Mouse (Mus musculus) bone marrow macrophage, adult 2 months (primary cell): ENCODE measurements around the gene Myo1d.

Experiments
- CTCF ChIP-seq: IDR thresholded peaks from 2 replicates; pipeline ENCODE4 v1.5.1; 2012; ENCODE audit warnings: low read depth, mild to moderate bottlenecking, low read length, moderate library complexity
- POLR2A ChIP-seq: IDR thresholded peaks from 2 replicates; pipeline ENCODE4 v1.6.1; 2012; ENCODE audit warnings: mild to moderate bottlenecking, low read depth, low read length, borderline replicate concordance

DNA sequence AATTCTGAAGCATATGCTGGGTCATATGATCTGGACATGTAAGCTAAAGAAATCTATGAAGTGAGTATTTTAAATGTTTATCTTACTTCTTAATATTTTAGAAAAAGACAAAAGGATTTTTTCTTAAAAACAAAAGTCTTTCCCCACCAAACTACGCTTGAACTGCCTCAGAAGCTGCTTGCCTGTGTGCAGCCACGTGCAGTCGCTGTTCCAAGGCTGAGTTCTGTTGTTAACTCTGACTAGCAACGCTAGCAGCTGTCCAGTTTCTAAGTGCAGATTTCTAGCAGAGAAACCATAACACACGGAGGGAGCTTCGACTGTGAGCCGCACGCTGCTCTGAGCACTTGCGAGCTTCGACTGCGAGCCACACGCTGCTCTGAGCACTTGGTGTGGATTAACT lies 55.1 kb downstream of the Myo1d start:
- TF ChIP-seq CTCF, result no peak
- TF ChIP-seq POLR2A, result no peak
